ENCODE assay signal across 8 mouse cellular contexts in the genomic region with DNA sequence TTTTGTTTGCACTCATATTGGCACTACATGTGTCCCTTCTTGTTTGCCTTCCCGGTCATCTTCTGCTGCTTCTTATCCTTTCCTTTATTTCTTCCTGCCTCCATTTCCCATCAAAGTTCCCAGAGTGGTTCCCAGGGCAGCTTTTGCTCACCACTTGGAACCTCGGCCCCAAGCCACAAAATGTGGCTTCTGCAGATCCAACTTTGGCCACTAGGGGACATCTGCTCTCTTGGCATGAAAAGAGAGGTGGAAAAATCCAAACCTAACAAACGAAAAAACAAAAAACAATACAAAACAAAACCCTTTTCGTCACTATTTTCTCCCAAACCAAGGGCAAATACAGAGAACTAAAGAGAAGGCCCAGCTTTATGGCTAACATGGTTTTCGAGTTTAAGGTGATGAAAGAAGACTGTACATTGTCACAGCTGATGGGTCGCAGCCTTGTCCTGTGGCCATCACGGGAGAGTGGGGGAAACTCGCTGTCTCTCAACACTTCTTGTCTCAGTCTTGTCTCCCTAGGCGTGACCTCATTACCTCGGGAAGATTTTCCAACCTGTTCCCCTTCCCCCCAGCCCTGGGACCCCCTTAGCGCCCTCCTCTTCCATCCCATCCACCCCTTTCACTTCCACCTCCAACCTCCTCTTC. TPM values are rescaled to one million over a fixed set of nuclear protein-coding genes. Genes with fewer than 3 reads are reported as not detected.
A peak's percentile ranks its signal among the peaks of the same experiment; 100 is the strongest.
DNase-seq lines count a peak whose midpoint lies in the region; ATAC-seq lines count a peak whose summit lies in the region.

No protein-coding gene starts in this region.

- DNase-seq in midbrain, embryonic 14.5 days = peak; percentile 78
- DNase-seq in ZHBTc4 (ENCODE audit: low read depth, low spot score) = peak; percentile 83
- peak; percentile 85 for DNase-seq in embryo, embryonic 10.5 days (ENCODE audit: low spot score)
- DNase-seq in gastrocnemius, postnatal 4 days (ENCODE audit: low spot score in 2 of 2) = peak; percentile 32 to 65
- DNase-seq in kidney, postnatal 10 days = peak; percentile 80
- DNase-seq in testis, postnatal 14 days (ENCODE audit: low spot score) = peak; percentile 26

- H3K27ac ChIP-seq in midbrain, embryonic 14.5 days (replicated peaks; ENCODE audit: low read depth, low read length) = no peak overlapping the region
- no peak overlapping the region for H3K27ac ChIP-seq in midbrain, embryonic 15.5 days

- H3K4me2 ChIP-seq in midbrain, embryonic 14.5 days (ENCODE audit: low read length) = no peak overlapping the region
- no peak overlapping the region for H3K4me2 ChIP-seq in midbrain, embryonic 15.5 days

- 49% methylated on average over 11 of the region's 11 CpGs for WGBS in midbrain, embryonic 14.5 days
- 51% methylated on average over 11 of the region's 11 CpGs for WGBS in midbrain, embryonic 15.5 days

- H3K9ac ChIP-seq in midbrain, embryonic 14.5 days (replicated peaks; ENCODE audit: low read length) = no peak overlapping the region
- no peak overlapping the region for H3K9ac ChIP-seq in midbrain, embryonic 15.5 days

- no peaks in the 10 kb centered on the region for H3K36me3 ChIP-seq in midbrain, embryonic 14.5 days (ENCODE audit: control insufficient read depth, insufficient read depth, low read length)
- no peaks in the 10 kb centered on the region for H3K36me3 ChIP-seq in midbrain, embryonic 15.5 days (replicated peaks)

- ATAC-seq in midbrain, embryonic 14.5 days (ENCODE audit: low FRiP score, low TSS enrichment) = no peak
- no peak for ATAC-seq in midbrain, embryonic 15.5 days (replicated peaks)
- peak; percentile 91 for ATAC-seq in megakaryocyte, adult 5-6 weeks (ENCODE audit: poor library complexity, severe bottlenecking)

- no peaks in the 10 kb centered on the region for H3K9me3 ChIP-seq in midbrain, embryonic 14.5 days (ENCODE audit: control insufficient read depth, low read length)
- no peaks in the 10 kb centered on the region for H3K9me3 ChIP-seq in midbrain, embryonic 15.5 days

- H3K4me3 ChIP-seq in midbrain, embryonic 14.5 days (replicated peaks; ENCODE audit: low read depth, low read length) = no peak overlapping the region
- no peak overlapping the region for H3K4me3 ChIP-seq in midbrain, embryonic 15.5 days

- H3K4me1 ChIP-seq in midbrain, embryonic 14.5 days (ENCODE audit: control insufficient read depth, insufficient read depth, low read length) = no peaks in the 10 kb centered on the region
- no peaks in the 10 kb centered on the region for H3K4me1 ChIP-seq in midbrain, embryonic 15.5 days

- no peaks in the 10 kb centered on the region for H3K27me3 ChIP-seq in midbrain, embryonic 14.5 days (ENCODE audit: control insufficient read depth, insufficient read depth, low read length)
- no peaks in the 10 kb centered on the region for H3K27me3 ChIP-seq in midbrain, embryonic 15.5 days (replicated peaks)

RNA-seq across cellular contexts. Expression of gene Tiprl, which starts 15.4 kb away (rescaled TPM):
- 145 and 150 TPM in 2 replicates for polyA plus RNA-seq in midbrain, embryonic 14.5 days (2014; fragmentation: Nextera tagmentation; extraction: Ambion mirVana)
- polyA plus RNA-seq in midbrain, embryonic 15.5 days (2015; fragmentation: Nextera tagmentation; extraction: Ambion mirVana) = 150 and 153 TPM in 2 replicates
- total RNA-seq in gastrocnemius, postnatal 4 days (2021) = 10 to 100 TPM; 32.1 to 34.1 TPM
- total RNA-seq in megakaryocyte, adult 5-6 weeks (2015) = 25.7 and 25.8 TPM in 2 replicates
- 49.6 and 52.0 TPM in 2 replicates for total RNA-seq in megakaryocyte, adult 5-6 weeks (2017)

RNA-seq across cellular contexts. Expression of gene Gpr161, which starts 43.4 kb away (rescaled TPM):
- 6.2 and 7.5 TPM in 2 replicates for polyA plus RNA-seq in midbrain, embryonic 14.5 days (2014; fragmentation: Nextera tagmentation; extraction: Ambion mirVana)
- 4.4 and 4.5 TPM in 2 replicates for polyA plus RNA-seq in midbrain, embryonic 15.5 days (2015; fragmentation: Nextera tagmentation; extraction: Ambion mirVana)
- 1 to 10 TPM; 6.1 to 7.2 TPM for total RNA-seq in gastrocnemius, postnatal 4 days (2021)
- not detected in 2 replicates for total RNA-seq in megakaryocyte, adult 5-6 weeks (2015)
- total RNA-seq in megakaryocyte, adult 5-6 weeks (2017) = 0.04 and 0.08 TPM in 2 replicates

RNA-seq across cellular contexts. Expression of gene Sft2d2, which starts 57.9 kb away (rescaled TPM):
- 4.3 and 6.1 TPM in 2 replicates for polyA plus RNA-seq in midbrain, embryonic 14.5 days (2014; fragmentation: Nextera tagmentation; extraction: Ambion mirVana)
- 5.4 and 5.9 TPM in 2 replicates for polyA plus RNA-seq in midbrain, embryonic 15.5 days (2015; fragmentation: Nextera tagmentation; extraction: Ambion mirVana)
- 10 to 100 TPM; 14.0 to 15.0 TPM for total RNA-seq in gastrocnemius, postnatal 4 days (2021)
- total RNA-seq in megakaryocyte, adult 5-6 weeks (2015) = 36.7 and 40.6 TPM in 2 replicates
- total RNA-seq in megakaryocyte, adult 5-6 weeks (2017) = 43.9 and 46.4 TPM in 2 replicates

Comparison
In these comparisons a context has a peak if more than half of its experiments do, and no peak if none do; other contexts are left out.
1. DNase-seq: peak in every context shown above with its lines; median percentile 85 in embryo, embryonic 10.5 days; 83 in ZHBTc4; 80 in kidney, postnatal 10 days; 78 in midbrain, embryonic 14.5 days; 48 in gastrocnemius, postnatal 4 days; 26 in testis, postnatal 14 days.
2. RNA of gene Gpr161, which starts 43.4 kb away (total RNA-seq): 6.1 to 7.2 TPM in gastrocnemius, postnatal 4 days; 0.04 to 0.08 TPM in megakaryocyte, adult 5-6 weeks; every median in the first group is over 4 times any median in the second.